Mouse (Mus musculus) heart, postnatal 36 days (tissue): ENCODE results near the gene Mis18bp1. TPM values are rescaled to one million over a fixed set of nuclear protein-coding genes. Genes with fewer than 3 reads are reported as not detected.

ENCODE experiments used
- total RNA-seq, 2 experiments: library from RNA; stranded (reverse); gene quantifications; 2 replicates each; pipeline ENCODE4 v1.2.3; 2021

Gene Mis18bp1
- total RNA-seq, 2 experiments from 2014 or later: 0.47 to 0.65 TPM

Other genes starting within 250 kb of the Mis18bp1 start
- gene Klhl28, start 207.1 kb downstream of the Mis18bp1 start, total RNA-seq: 10 to 100 TPM; 11.5 to 12.1 TPM
- gene Togaram1, start 206.8 kb downstream of the Mis18bp1 start, total RNA-seq: 10 to 100 TPM; 12.9 to 14.6 TPM
- 10 to 100 TPM; 11.3 to 13.4 TPM for gene Prpf39, start 136.3 kb downstream of the Mis18bp1 start, total RNA-seq
- gene Fkbp3, start 98.6 kb downstream of the Mis18bp1 start, total RNA-seq: 100 to 1,000 TPM; 238 to 256 TPM
- 1 to 10 TPM; 3.0 to 5.1 TPM for gene Fancm, start 97.0 kb downstream of the Mis18bp1 start, total RNA-seq
- not detected for gene Wdr20rt, start 52.9 kb upstream of the Mis18bp1 start, total RNA-seq